Mouse (Mus musculus) lung, postnatal 0 days (tissue): ENCODE data around the gene Ube2h. TPM values are rescaled to one million over a fixed set of nuclear protein-coding genes. Genes with fewer than 3 reads are reported as not detected.

Experiments used
- ATAC-seq: fragments of 200-750 bp; cut with Nextera tagmentation; 2 replicates; pipeline ENCODE4 v1.8.0; 2017; ENCODE audit warnings: moderate library complexity
- DNase-seq: peaks from one replicate; pipeline ENCODE4 v3.0.0-alpha.2; 2016; ENCODE audit warnings: low spot score
- H3K27ac ChIP-seq: fragments of 300-500 bp; sonication (generic); 2 replicates; pipeline ENCODE4 v1.5.1; 2014; ENCODE audit warnings: antibody characterized with exemption, mild to moderate bottlenecking, low read length, mixed read lengths
- H3K27me3 ChIP-seq: fragments of 300-500 bp; sonication (generic); replicated peaks from 2 replicates; pipeline ENCODE4 v1.6.1; 2014; ENCODE audit warnings: low read length, mixed read lengths; ENCODE audit not compliant: insufficient read depth
- H3K36me3 ChIP-seq: fragments of 300-500 bp; sonication (generic); 2 replicates; pipeline ENCODE4 v1.6.1; 2014; ENCODE audit warnings: low read length, mixed read lengths; ENCODE audit not compliant: insufficient read depth
- H3K4me1 ChIP-seq: fragments of 300-500 bp; sonication (generic); 2 replicates; pipeline ENCODE4 v1.6.1; 2014; ENCODE audit warnings: antibody characterized with exemption, low read depth, low read length, mixed read lengths; ENCODE audit not compliant: insufficient read depth
- H3K4me2 ChIP-seq: fragments of 300-500 bp; sonication (generic); replicated peaks from 2 replicates; pipeline ENCODE4 v1.6.1; 2014; ENCODE audit warnings: low read depth, mild to moderate bottlenecking, low read length, moderate library complexity, mixed read lengths
- H3K4me3 ChIP-seq: fragments of 300-500 bp; sonication (generic); 2 replicates; pipeline ENCODE4 v1.5.1; 2014; ENCODE audit warnings: low read depth, low read length
- H3K9ac ChIP-seq: fragments of 300-500 bp; sonication (generic); replicated peaks from 2 replicates; pipeline ENCODE4 v1.6.1; 2014; ENCODE audit warnings: low read depth, mild to moderate bottlenecking
- H3K9me3 ChIP-seq: fragments of 300-500 bp; sonication (generic); 2 replicates; pipeline ENCODE4 v1.6.1; 2016; ENCODE audit warnings: low read length, mixed read lengths
- CTCF ChIP-seq: IDR thresholded peaks from 2 replicates; pipeline ENCODE4 v1.5.1; 2016; ENCODE audit warnings: antibody characterized with exemption, mild to moderate bottlenecking
- EP300 ChIP-seq: IDR thresholded peaks from 2 replicates; pipeline ENCODE4 v1.6.1; 2016; ENCODE audit warnings: antibody characterized with exemption, mild to moderate bottlenecking, control low read depth
- WGBS: fragments of 180-500 bp; shearing (Covaris S2); extraction: QIAGEN DNeasy Blood & Tissue Kit; methylation state at CpG from one replicate; pipeline ENCODE4 v1.1.7; 2014; 5-methylcytosine and 5-hydroxymethylcytosine counted together
- polyA plus RNA-seq: library from polyadenylated mRNA; unstranded; fragments of >200 nt; fragmentation: Nextera tagmentation; extraction: Ambion mirVana; gene quantifications from 2 replicates; pipeline ENCODE4 v1.2.1, GENCODE M21; 2015

The Ube2h gene
- polyA plus RNA-seq, 1 experiment from 2014 or later, result 34.5 TPM

DNA sequence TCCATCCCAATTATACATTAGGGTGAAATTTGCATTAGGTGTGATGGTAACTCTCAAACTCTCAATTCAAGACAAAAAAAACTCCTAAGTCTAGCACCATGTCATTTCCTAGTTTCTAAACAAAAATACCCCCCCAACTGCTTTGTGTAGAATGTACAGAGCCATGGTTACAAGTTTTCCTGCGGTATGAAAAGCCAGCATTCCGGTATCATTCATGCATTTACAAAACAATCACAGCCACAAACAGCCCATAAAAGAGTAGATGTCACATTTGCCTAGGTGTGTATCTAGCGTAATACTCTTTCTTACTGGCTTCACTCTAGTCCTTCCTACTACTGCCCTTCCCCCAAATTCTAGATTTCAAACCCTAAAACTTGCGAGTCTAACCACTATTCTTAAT lies 2.2 kb downstream of the Ube2h start:
- DNase-seq (peak; percentile 21), ATAC-seq (no peak)
- peaks cover 4% of the 10 kb centered on the region for H3K4me1 ChIP-seq
- H3K4me2 ChIP-seq, result peak overlapping the region; percentile 71
- H3K4me3 ChIP-seq, result peak overlapping the region; percentile 80
- H3K27me3 ChIP-seq, result no peaks in the 10 kb centered on the region
- WGBS, result 12% methylated on average over 4 of the region's 4 CpGs
- no peaks in the 10 kb centered on the region for H3K9me3 ChIP-seq
- TF ChIP-seq CTCF (no peak), EP300 (no peak)
- peak overlapping the region; percentile 91 for H3K27ac ChIP-seq
- peak overlapping the region; percentile 34 for H3K9ac ChIP-seq
- 0 out of 2 replicates have a peak, but pooled peaks cover 3% of the 10 kb centered on the region for H3K36me3 ChIP-seq

DNA sequence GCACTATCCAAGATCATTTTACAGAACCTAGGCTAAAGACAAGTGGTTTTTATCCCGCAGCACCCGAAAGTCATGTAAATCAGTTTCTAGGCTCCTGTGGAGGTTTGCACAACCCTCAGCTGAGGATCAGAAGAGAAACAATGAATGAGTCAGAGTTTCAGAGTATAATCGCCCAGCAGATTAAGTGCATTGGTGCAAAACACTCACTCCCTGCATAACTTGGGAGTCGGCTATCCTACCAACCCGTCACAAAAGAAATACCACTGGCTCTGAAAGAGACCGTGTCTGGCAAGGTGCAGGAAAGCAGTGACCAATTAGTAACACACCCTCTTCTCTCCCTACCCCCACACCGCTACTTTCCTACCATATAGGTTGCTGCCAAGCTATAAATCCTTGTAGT lies 3.4 kb downstream of the Ube2h start:
- ATAC-seq (peak; percentile 20), DNase-seq (peak; percentile 78)
- H3K9ac ChIP-seq, result peak overlapping the region; percentile 34
- 0 out of 2 replicates have a peak, but pooled peaks cover 3% of the 10 kb centered on the region for H3K36me3 ChIP-seq
- H3K27me3 ChIP-seq, result no peaks in the 10 kb centered on the region
- H3K4me1 ChIP-seq, result peaks cover 4% of the 10 kb centered on the region
- TF ChIP-seq EP300 (peak; percentile 25; the same call in 1 of the 2 replicates), CTCF (no peak)
- peak overlapping the region; percentile 91 for H3K27ac ChIP-seq
- WGBS, result 6% methylated on average over 7 of the region's 7 CpGs
- H3K9me3 ChIP-seq, result no peaks in the 10 kb centered on the region
- H3K4me2 ChIP-seq, result peak overlapping the region; percentile 71
- H3K4me3 ChIP-seq, result peak overlapping the region; percentile 80

DNA sequence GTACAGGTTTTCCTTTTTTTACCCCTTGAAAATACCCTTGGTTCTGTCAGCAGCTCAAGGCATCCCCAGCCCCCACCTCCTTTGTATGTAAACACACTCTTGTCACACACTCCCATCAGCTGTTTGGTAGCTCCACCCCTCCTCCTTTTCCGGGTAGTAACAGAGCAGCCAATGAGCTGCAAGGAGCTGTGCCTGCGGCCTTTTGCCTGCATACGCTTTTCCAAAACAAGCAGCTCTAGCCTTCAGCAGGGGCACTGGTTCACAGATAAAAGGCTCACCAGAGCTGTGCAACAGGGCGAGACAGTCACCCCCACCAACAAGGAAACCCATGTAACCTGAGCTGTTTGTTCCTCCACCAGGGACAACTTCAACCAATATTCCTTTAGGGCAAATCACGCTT lies 4.0 kb downstream of the Ube2h start:
- TF ChIP-seq EP300 (peak; percentile 50; the same call in 1 of the 2 replicates), CTCF (no peak)
- H3K27ac ChIP-seq, result peak overlapping the region; percentile 91
- H3K4me1 ChIP-seq, result peaks cover 4% of the 10 kb centered on the region
- H3K9ac ChIP-seq, result 0 out of 2 replicates have a peak overlapping the region, but pooled peaks have one; percentile 34
- 0% methylated on average over 5 of the region's 5 CpGs for WGBS
- peak overlapping the region; percentile 71 for H3K4me2 ChIP-seq
- H3K4me3 ChIP-seq, result peak overlapping the region; percentile 80
- no peaks in the 10 kb centered on the region for H3K27me3 ChIP-seq
- DNase-seq, result peak; percentile 97
- peak; percentile 83 for ATAC-seq
- 0 out of 2 replicates have a peak, but pooled peaks cover 3% of the 10 kb centered on the region for H3K36me3 ChIP-seq
- no peaks in the 10 kb centered on the region for H3K9me3 ChIP-seq

DNA sequence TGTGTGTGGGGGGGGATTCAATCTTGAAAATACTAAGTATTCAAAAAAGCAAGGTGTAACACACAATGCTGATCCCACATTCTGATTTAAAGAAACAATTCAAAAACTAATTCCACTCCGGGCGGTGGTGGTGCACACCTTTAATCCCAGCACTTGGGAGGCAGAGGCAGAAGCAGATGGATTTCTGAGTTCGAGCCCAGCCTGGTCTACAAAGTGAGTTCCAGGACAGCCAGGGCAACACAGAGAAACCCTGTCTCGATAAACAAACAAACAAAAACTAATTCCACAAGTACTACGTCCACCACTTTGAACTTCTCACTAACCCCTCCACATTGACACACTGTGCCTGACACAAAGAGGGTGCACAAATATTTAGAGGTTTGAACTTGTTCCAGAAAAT lies 4.7 kb downstream of the Ube2h start:
- Histone ChIP-seq H3K9ac (no peak overlapping the region), H3K4me2 (peak overlapping the region; percentile 71; the same call in 1 of the 2 replicates), H3K27ac (peak overlapping the region; percentile 91), H3K4me3 (no peak overlapping the region), H3K36me3 (0 out of 2 replicates have a peak, but pooled peaks cover 3% of the 10 kb centered on the region), H3K9me3 (no peaks in the 10 kb centered on the region), H3K27me3 (no peaks in the 10 kb centered on the region), H3K4me1 (peaks cover under 1% of the 10 kb centered on the region)
- 52% methylated on average over 5 of the region's 5 CpGs for WGBS
- DNase-seq, result no peak
- ATAC-seq, result no peak
- TF ChIP-seq CTCF (no peak), EP300 (no peak)

DNA sequence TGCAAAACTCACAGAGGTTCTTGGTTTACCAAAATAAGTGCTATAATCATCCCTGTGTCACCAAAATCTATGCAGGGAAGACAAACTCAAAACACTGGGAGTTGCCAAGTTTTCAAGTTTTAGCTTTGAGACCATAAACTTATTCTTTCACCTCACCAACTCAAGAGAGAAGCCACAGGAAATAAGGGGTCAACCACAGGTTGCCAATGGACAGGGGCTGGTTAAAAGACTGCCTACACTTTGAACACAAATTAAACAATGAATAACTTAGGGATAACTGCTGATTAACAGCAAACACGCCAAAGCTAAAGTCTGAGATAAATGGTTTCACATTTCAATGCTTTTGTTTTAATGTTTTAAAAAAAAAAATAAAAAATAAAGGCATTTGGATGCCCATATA lies 5.2 kb downstream of the Ube2h start:
- H3K9ac ChIP-seq, result no peak overlapping the region
- no peak overlapping the region for H3K4me3 ChIP-seq
- H3K36me3 ChIP-seq, result 0 out of 2 replicates have a peak, but pooled peaks cover 3% of the 10 kb centered on the region
- no peaks in the 10 kb centered on the region for H3K9me3 ChIP-seq
- TF ChIP-seq EP300 (no peak), CTCF (no peak)
- no peak for ATAC-seq
- H3K27ac ChIP-seq, result no peak overlapping the region
- WGBS, result 49% methylated on average over 1 of the region's 1 CpGs
- H3K4me2 ChIP-seq, result no peak overlapping the region
- no peaks in the 10 kb centered on the region; the same call in 1 of the 2 replicates for H3K4me1 ChIP-seq
- no peaks in the 10 kb centered on the region for H3K27me3 ChIP-seq
- DNase-seq, result no peak

DNA sequence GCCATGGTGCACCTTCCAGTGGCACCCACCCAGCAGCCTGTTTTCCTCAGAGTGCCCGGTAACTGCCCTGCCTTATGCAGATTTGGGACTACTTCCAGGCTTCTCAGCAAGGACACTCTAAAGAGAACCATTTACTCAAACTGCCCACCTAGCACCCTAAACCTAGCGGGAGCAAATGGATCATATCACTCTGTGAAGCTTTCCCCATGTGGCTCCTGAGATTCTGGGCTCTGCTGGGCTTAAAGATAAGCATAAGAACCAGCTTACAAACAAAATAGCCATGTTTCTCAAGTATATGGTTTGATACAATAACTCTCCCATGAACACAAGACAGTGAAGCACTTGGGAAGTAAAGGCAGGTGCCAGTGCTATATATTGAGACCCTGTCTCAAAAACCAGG lies 11.8 kb downstream of the Ube2h start:
- WGBS, result 91% methylated on average over 2 of the region's 2 CpGs
- ATAC-seq, result no peak
- DNase-seq, result no peak
- Histone ChIP-seq H3K27ac (no peak overlapping the region), H3K9ac (no peak overlapping the region), H3K4me1 (no peaks in the 10 kb centered on the region), H3K27me3 (no peaks in the 10 kb centered on the region), H3K4me2 (no peak overlapping the region), H3K4me3 (no peak overlapping the region), H3K9me3 (no peaks in the 10 kb centered on the region), H3K36me3 (0 out of 2 replicates have a peak, but pooled peaks cover 5% of the 10 kb centered on the region)
- TF ChIP-seq CTCF, result no peak
- TF ChIP-seq EP300, result no peak

DNA sequence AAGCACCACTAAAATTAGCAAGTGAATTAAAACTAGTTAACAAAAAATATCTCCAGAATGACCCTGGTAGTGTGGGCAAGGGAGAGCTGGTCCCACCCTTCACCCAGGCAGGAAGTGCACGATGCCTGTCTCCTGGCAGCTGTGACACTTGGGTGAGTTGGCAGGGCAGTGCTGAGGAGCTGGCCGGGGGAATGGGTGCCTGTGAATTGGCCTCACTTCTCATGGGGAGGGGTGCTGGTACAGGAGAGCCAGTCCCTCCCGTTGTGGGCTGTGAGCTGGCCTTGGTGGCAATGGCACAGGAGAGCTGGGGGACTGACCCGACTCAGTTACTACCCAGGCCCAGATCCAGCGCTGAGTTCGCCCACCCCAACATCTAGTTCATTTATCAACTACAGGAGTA lies 16.4 kb downstream of the Ube2h start:
- Histone ChIP-seq H3K9ac (no peak overlapping the region), H3K4me3 (no peak overlapping the region), H3K4me2 (no peak overlapping the region), H3K9me3 (no peaks in the 10 kb centered on the region), H3K27me3 (no peaks in the 10 kb centered on the region), H3K4me1 (no peaks in the 10 kb centered on the region), H3K36me3 (peaks cover 13% of the 10 kb centered on the region), H3K27ac (no peak overlapping the region)
- TF ChIP-seq EP300, result no peak
- TF ChIP-seq CTCF, result no peak
- WGBS, result 78% methylated on average over 6 of the region's 6 CpGs
- DNase-seq (no peak), ATAC-seq (no peak)
